Mouse (Mus musculus) midbrain, embryonic 11.5 days (tissue): Measurements from ENCODE around the gene Nap1l4. TPM values are rescaled to one million over a fixed set of nuclear protein-coding genes. Genes with fewer than 3 reads are reported as not detected.

ENCODE experiments used
- ATAC-seq: fragments of 200-750 bp; cut with Nextera tagmentation; 2 replicates; pipeline ENCODE4 v1.8.0; 2017; ENCODE audit warnings: moderate TSS enrichment, moderate library complexity; ENCODE audit not compliant: low FRiP score
- DNase-seq: peaks from one replicate; pipeline ENCODE4 v3.0.0; 2015; ENCODE audit warnings: low spot score; ENCODE audit errors: missing footprints
- H3K27ac ChIP-seq: fragments of 300-500 bp; sonication (generic); 2 replicates; pipeline ENCODE4 v1.5.1; 2014; ENCODE audit warnings: low read depth, low read length
- H3K27me3 ChIP-seq: fragments of 300-500 bp; sonication (generic); 2 replicates; pipeline ENCODE4 v1.6.1; 2014; ENCODE audit warnings: mild to moderate bottlenecking, low read length, moderate library complexity, mixed read lengths; ENCODE audit not compliant: control insufficient read depth, insufficient read depth
- H3K36me3 ChIP-seq: fragments of 300-500 bp; sonication (generic); 2 replicates; pipeline ENCODE4 v1.6.1; 2014; ENCODE audit warnings: mild to moderate bottlenecking, low read length, moderate library complexity, mixed read lengths; ENCODE audit not compliant: control insufficient read depth, insufficient read depth
- H3K4me1 ChIP-seq: fragments of 300-500 bp; sonication (generic); 2 replicates; pipeline ENCODE4 v1.6.1; 2014; ENCODE audit warnings: low read length; ENCODE audit not compliant: control insufficient read depth, insufficient read depth
- H3K4me2 ChIP-seq: fragments of 300-500 bp; sonication (generic); 2 replicates; pipeline ENCODE4 v1.6.1; 2014; ENCODE audit warnings: mild to moderate bottlenecking, moderate library complexity
- H3K4me3 ChIP-seq: fragments of 300-500 bp; sonication (generic); 2 replicates; pipeline ENCODE4 v1.5.1; 2014; ENCODE audit warnings: low read depth, low read length
- H3K9ac ChIP-seq: fragments of 300-500 bp; sonication (generic); 2 replicates; pipeline ENCODE4 v1.6.1; 2014; ENCODE audit warnings: low read length
- H3K9me3 ChIP-seq: fragments of 300-500 bp; sonication (generic); 2 replicates; pipeline ENCODE4 v1.6.1; 2016; ENCODE audit warnings: low read length; ENCODE audit not compliant: control insufficient read depth
- WGBS: fragments of 180-500 bp; shearing (Covaris S2); extraction: QIAGEN DNeasy Blood & Tissue Kit; methylation state at CpG from one replicate; pipeline ENCODE4 v1.1.7; 2014; 5-methylcytosine and 5-hydroxymethylcytosine counted together
- microRNA-seq: library from miRNA; unstranded; fragments of <30 nt; microRNA quantifications from one replicate; pipeline ENCODE4, GENCODE M21; 2017
- polyA plus RNA-seq: library from polyadenylated mRNA; unstranded; fragments of >200 nt; fragmentation: Nextera tagmentation; extraction: Ambion mirVana; gene quantifications from 2 replicates; pipeline ENCODE4 v1.2.1, GENCODE M21; 2014

The Nap1l4 gene
- polyA plus RNA-seq, 1 experiment from 2014 or later = 194 TPM

- Histone ChIP-seq H3K4me3 (peak overlapping the region; percentile 26), H3K27ac (no peak overlapping the region), H3K4me1 (peaks cover 23% of the 10 kb centered on the region), H3K36me3 (no peaks in the 10 kb centered on the region), H3K4me2 (peak overlapping the region; percentile 54), H3K9me3 (peaks cover 7% of the 10 kb centered on the region; the same call in 1 of the 2 replicates), H3K27me3 (no peaks in the 10 kb centered on the region; the same call in 1 of the 2 replicates), H3K9ac (peak overlapping the region; percentile 56)
- peak; percentile 90 for DNase-seq
- WGBS = 26% methylated on average over 56 of the region's 56 CpGs
- no peak for ATAC-seq
These were observed 83.9 kb downstream of the Nap1l4 start for GRCm38 (mm10) chr7:143464811-143465560.

DNA sequence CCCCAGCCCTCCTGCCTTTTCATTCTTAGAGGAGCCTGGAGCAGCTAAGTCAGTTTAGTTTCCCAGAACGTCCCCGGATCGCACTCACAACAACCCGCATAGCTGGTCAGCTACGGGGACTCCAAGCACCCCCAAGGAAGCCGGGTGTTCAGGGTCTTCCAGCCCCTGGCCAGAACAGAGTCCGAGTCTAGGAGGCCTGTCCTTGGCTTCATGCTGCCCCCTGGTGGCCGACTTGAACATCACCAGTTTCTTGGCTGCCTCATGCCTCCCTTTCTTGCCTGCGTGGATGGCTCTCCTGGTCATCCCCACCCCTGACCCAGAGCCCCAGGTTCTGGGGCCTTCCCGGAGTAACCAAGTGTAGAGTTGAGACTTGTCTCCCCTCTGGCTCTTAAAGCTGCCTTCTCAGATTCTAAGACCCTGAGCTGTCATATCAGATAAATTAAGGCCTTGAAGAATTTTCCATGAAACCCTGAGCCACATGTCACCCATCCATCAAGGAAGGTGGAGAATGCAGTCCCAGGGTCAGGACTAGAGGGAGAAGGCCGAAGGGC is 85.0 kb downstream of the Nap1l4 start:
- H3K9me3 ChIP-seq = peaks cover 7% of the 10 kb centered on the region; the same call in 1 of the 2 replicates
- DNase-seq (peak; percentile 97), ATAC-seq (no peak)
- peaks cover 23% of the 10 kb centered on the region for H3K4me1 ChIP-seq
- H3K27ac ChIP-seq = no peak overlapping the region
- H3K27me3 ChIP-seq = no peaks in the 10 kb centered on the region; the same call in 1 of the 2 replicates
- H3K36me3 ChIP-seq = no peaks in the 10 kb centered on the region
- H3K9ac ChIP-seq = no peak overlapping the region
- 39% methylated on average over 11 of the region's 11 CpGs for WGBS
- H3K4me3 ChIP-seq = no peak overlapping the region
- H3K4me2 ChIP-seq = no peak overlapping the region

Small RNA genes lying within 50 kb of the gene (microRNA-seq; reads per million reads assigned to microRNA genes)
- gene Mir7064 = 4.2 reads per million, percentile 19 among the genes with 10 or more reads in this experiment

Other genes starting within 250 kb of the Nap1l4 start
- gene Cdkn1c, start 88.1 kb downstream of the Nap1l4 start, polyA plus RNA-seq = 789 and 799 TPM in 2 replicates
- 0.16 and 0.30 TPM in 2 replicates for gene Slc22a18, start 75.4 kb downstream of the Nap1l4 start, polyA plus RNA-seq
- gene Phlda2, start 46.0 kb downstream of the Nap1l4 start, polyA plus RNA-seq = 0.37 and 0.54 TPM in 2 replicates
- gene Cars, start 51.0 kb upstream of the Nap1l4 start, polyA plus RNA-seq = 68.9 and 75.7 TPM in 2 replicates
- 0.19 and 0.44 TPM in 2 replicates for gene Tnfrsf26, start 79.6 kb upstream of the Nap1l4 start, polyA plus RNA-seq
- 8.0 and 9.5 TPM in 2 replicates for gene Tnfrsf22, start 100.6 kb upstream of the Nap1l4 start, polyA plus RNA-seq
- gene Tnfrsf23, start 136.8 kb upstream of the Nap1l4 start, polyA plus RNA-seq = 0.29 and 0.44 TPM in 2 replicates
- gene Osbpl5, start 207.9 kb upstream of the Nap1l4 start, polyA plus RNA-seq = 11.2 and 13.0 TPM in 2 replicates
- gene Mrgprg, start 217.9 kb upstream of the Nap1l4 start, polyA plus RNA-seq = not detected in 2 replicates
- gene Mrgpre, start 235.4 kb upstream of the Nap1l4 start, polyA plus RNA-seq = 2.7 and 3.7 TPM in 2 replicates